Mouse (Mus musculus): ENCODE data around the gene Fbxo28. TPM values are rescaled to one million over a fixed set of nuclear protein-coding genes. Genes with fewer than 3 reads are reported as not detected.

Fbxo28 gene
- polyA plus RNA-seq, 1 experiment = 29.7 TPM

DNA sequence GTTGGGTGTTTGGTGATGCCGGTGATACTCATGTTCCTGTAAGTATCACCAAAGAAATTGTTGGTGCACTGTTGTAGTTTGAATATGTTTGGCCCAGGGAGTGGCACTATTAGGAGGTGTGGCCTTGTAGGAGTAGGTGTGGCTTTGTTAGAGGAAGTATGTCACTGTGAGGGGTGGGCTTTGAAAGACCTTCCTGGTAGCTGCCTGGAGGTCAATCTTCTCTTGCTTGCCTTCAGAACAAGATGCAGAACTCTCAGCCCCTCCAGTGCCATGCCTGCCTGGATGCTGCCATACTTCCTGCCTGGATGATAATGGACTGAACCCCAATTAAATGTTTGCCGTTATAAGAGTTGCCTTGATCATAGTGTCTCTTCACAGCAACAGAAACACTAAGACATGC, 56.6 kb downstream of the Fbxo28 start:
- TF ChIP-seq POLR2A (IDR thresholded peaks at IDR 0.05; ENCODE audit: borderline replicate concordance, extremely low read depth, insufficient read depth, insufficient read length, poor library complexity, severe bottlenecking) (no peak), CTCF (IDR thresholded peaks at IDR 0.05; ENCODE audit: borderline replicate concordance, extremely low read depth, insufficient read depth, insufficient read length) (no peak)
- no peak for DNase-seq (ENCODE audit: low read depth)

DNA sequence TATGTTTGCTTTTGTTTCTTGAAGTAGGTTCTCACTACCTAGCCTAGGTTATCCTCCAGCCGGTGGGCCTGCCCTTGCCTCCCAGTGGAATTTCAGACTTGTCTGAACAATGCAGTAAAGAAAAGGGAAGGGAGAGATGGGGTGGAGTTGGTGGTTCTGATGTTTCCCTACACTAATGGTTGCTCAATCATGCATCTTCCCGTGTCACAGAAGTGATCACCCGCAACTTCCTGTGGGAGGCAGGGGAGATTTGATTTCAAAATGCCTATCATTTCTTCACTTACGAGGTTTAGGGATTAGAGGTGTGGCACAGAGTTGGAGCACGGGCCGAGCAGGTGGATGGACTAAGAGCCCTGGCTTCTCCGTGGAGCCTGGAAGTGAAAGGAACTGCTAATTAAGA, 58.2 kb downstream of the Fbxo28 start:
- TF ChIP-seq POLR2A (IDR thresholded peaks at IDR 0.05; ENCODE audit: borderline replicate concordance, extremely low read depth, insufficient read depth, insufficient read length, poor library complexity, severe bottlenecking) (no peak), CTCF (IDR thresholded peaks at IDR 0.05; ENCODE audit: borderline replicate concordance, extremely low read depth, insufficient read depth, insufficient read length) (no peak)
- DNase-seq (ENCODE audit: low read depth) = no peak

DNA sequence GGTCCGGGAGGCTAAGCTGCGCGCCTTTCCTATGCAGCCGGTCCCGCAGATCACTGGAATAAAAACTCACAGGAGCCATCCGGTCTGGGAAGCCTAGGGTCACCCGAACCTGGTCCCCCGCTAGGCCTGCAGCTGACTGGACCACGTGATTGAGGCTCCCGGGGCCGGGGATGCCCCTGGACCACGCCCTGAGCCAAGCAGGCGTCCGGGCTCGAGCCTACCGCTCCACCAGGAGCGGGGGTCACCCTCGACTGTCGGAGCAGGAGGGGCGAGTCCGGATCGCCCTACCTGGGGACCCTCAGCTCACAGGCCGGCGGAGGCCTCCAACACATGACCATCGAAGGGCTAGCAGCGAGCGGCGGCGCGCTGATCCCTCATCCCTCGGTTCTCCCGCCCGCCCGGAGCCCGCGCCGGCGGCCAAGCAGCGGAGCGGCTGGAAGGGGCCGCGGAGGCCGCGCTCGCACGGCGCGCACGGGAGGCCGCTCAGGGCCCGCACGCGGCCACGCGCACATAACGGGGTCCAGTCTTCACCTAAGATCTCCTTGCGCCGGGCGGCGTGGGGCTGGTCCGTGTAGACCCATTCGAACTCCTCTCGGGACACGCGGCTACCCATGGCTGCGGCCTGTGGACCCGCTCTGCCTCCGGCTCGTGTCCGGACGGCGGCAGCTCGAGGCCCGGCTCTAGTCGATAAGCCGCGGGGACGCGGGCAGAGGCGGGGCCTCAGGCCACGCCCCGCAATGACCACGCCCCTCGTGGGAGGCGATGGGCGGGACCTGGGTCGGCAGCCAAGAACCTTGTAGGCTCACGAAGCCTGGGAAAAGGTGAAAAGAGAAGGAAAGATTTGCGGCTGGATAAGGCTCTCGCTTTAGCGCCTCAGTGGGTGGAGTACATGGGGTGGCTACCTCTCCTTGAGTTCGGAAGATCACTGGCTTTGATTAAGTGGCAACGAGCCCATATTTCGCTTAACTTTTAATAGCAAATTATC, 59.0 kb downstream of the Fbxo28 start, which contains the start of gene Degs1:
Gene Degs1, minus strand, starts transcription at position 714 of the 985 bp plus-strand sequence.
- peak; percentile 96 for DNase-seq (ENCODE audit: low read depth)
- no peak for TF ChIP-seq CTCF (IDR thresholded peaks at IDR 0.05; ENCODE audit: borderline replicate concordance, extremely low read depth, insufficient read depth, insufficient read length)
- peak; percentile 87 for TF ChIP-seq POLR2A (IDR thresholded peaks at IDR 0.05; ENCODE audit: borderline replicate concordance, extremely low read depth, insufficient read depth, insufficient read length, poor library complexity, severe bottlenecking)

DNA sequence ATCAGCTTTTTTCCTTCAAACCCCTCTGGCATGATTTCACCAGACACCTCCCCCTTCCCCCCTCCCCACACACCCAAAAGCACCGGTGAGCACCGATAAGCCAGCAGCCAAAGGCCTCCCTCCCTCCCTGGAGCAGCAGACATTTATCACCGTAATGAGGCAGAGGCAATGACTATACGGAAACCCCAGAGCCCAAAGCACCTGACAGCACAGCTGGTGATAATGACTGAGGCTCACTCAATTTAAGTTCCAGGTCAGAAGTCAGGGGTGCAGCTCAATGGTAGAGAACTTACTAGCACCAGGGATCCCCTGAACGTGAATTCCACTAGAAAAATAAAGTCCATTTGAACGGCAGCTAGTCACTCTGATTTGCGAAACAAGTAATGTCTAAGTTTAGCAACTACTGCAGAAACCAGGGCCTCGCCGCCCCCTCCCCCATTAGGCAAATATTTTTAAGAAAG, 60.1 kb downstream of the Fbxo28 start:
- TF ChIP-seq POLR2A (IDR thresholded peaks at IDR 0.05; ENCODE audit: borderline replicate concordance, extremely low read depth, insufficient read depth, insufficient read length, poor library complexity, severe bottlenecking) (no peak), CTCF (IDR thresholded peaks at IDR 0.05; ENCODE audit: borderline replicate concordance, extremely low read depth, insufficient read depth, insufficient read length) (no peak)
- DNase-seq (ENCODE audit: low read depth) = peak; percentile 24

DNA sequence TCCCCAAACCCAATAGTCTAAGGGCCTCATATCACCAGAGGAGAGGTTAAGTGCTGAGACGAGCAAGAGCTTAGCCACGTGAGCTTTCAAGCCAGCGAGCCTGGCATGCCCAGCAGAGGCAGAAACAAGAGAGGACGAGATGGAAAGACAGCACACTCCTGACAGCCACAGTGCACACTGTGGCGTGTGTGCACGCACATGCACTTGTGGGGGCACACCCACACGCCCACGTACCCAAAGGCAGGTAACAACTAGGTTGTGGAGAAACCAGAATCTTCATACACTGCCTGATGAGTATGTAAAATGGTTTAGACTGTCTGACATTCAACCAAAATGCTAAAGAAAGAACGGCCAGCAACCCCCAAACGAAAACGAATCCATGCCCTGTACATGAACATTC, 60.9 kb downstream of the Fbxo28 start:
- TF ChIP-seq CTCF (IDR thresholded peaks at IDR 0.05; ENCODE audit: borderline replicate concordance, extremely low read depth, insufficient read depth, insufficient read length) (no peak), POLR2A (IDR thresholded peaks at IDR 0.05; ENCODE audit: borderline replicate concordance, extremely low read depth, insufficient read depth, insufficient read length, poor library complexity, severe bottlenecking) (no peak)
- DNase-seq (ENCODE audit: low read depth) = no peak

DNA sequence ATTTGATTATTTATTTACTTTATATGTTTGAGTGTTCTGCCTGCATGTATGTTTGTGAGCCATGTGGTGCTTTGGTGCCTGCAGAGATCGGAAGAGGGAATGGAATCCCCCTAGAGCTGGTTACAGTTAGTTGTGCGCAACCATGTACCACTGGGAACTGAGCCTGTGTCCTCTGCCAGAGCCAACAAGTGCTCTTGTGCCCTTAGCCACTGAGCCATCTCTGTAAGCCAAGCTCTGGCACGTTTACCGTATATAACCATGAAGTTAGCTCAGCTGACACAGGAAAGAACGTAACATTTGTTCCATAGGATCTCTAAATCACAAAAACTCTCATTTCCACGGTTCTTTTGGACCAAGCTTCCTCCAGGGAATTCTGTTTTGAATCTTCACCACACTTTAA, 61.4 kb downstream of the Fbxo28 start:
- TF ChIP-seq CTCF (IDR thresholded peaks at IDR 0.05; ENCODE audit: borderline replicate concordance, extremely low read depth, insufficient read depth, insufficient read length) = no peak
- no peak for TF ChIP-seq POLR2A (IDR thresholded peaks at IDR 0.05; ENCODE audit: borderline replicate concordance, extremely low read depth, insufficient read depth, insufficient read length, poor library complexity, severe bottlenecking)
- no peak for DNase-seq (ENCODE audit: low read depth)

DNA sequence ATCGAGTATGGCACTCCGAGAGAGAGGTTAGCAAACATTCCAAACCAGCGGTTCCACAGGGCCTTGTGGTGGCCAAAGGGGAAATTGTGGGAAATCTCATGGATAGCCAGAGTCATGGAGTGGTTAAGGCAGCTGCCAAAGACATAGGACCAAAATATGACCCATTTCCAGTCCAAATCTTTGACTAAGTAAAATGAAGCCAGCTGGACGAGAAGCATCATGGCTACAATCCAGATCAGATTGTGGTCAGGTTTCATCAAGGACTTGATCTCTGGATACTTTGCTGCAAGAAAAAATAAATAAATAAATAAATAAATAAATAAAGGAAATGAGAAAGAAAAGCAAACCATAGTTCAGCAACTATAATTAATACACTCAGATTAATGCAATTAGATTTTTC, 62.0 kb downstream of the Fbxo28 start:
- no peak for DNase-seq (ENCODE audit: low read depth)
- TF ChIP-seq POLR2A (IDR thresholded peaks at IDR 0.05; ENCODE audit: borderline replicate concordance, extremely low read depth, insufficient read depth, insufficient read length, poor library complexity, severe bottlenecking) (no peak), CTCF (IDR thresholded peaks at IDR 0.05; ENCODE audit: borderline replicate concordance, extremely low read depth, insufficient read depth, insufficient read length) (no peak)

DNA sequence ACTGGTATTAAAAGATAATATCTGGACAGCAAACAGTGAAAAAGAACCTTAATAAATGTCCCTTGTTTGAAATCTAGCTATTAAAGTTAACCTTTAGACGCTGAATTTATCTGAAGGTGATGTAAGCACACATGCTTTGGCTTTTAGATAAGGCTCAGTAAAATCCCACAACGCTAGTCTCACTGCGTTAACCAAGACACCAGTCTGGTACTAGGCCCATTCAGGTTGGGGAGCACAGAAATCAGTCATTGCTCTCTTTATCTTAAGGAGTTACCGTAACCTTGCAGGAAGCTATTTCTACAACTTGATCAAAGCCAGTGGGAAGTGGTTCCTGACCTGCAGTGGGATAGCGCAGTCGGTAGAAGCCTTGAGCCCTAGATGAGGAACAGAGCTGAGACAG, 66.3 kb downstream of the Fbxo28 start:
- TF ChIP-seq CTCF (IDR thresholded peaks at IDR 0.05; ENCODE audit: borderline replicate concordance, extremely low read depth, insufficient read depth, insufficient read length) (no peak), POLR2A (IDR thresholded peaks at IDR 0.05; ENCODE audit: borderline replicate concordance, extremely low read depth, insufficient read depth, insufficient read length, poor library complexity, severe bottlenecking) (no peak)
- no peak for DNase-seq (ENCODE audit: low read depth)

DNA sequence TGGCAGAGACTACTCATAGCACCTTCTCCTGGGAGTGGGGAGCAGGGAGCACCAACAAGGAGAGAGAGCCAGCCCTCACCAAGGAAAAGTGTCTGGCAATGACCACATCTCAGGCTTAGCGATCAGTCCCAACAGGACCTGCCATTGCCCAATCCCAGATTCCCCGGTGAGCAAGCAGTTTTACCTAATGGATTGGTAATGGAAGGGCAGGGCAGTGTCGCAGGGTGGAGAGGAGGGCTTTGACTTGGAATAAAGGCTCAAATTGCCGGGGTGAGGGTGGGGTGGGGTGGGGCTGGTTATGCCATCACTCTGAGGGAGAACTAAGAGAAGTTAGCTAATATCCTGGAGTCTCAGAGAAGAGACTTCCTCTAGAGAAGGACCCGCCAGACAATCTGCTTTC, 69.8 kb downstream of the Fbxo28 start:
- TF ChIP-seq CTCF (IDR thresholded peaks at IDR 0.05; ENCODE audit: borderline replicate concordance, extremely low read depth, insufficient read depth, insufficient read length) (no peak), POLR2A (IDR thresholded peaks at IDR 0.05; ENCODE audit: borderline replicate concordance, extremely low read depth, insufficient read depth, insufficient read length, poor library complexity, severe bottlenecking) (no peak)
- no peak for DNase-seq (ENCODE audit: low read depth)

DNA sequence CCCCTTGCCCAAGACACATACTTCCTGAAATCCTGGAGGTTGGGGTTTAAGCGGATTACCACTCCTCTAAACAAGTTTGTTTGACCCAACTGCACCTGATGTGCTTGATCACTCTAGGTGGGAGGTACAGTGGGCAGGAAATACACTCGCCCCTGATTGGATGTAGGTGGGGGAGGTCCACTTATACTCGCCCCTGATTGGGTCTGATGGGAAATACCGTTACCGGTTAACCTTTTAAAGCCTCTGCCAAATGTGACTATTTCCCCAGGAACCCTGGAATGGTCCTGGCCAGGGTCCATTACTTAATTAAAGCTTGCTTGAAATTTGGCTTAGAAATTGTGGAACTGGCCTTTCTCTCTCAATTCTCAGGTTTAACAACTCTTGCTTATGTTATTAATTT, 70.3 kb downstream of the Fbxo28 start:
- no peak for DNase-seq (ENCODE audit: low read depth)
- TF ChIP-seq CTCF (IDR thresholded peaks at IDR 0.05; ENCODE audit: borderline replicate concordance, extremely low read depth, insufficient read depth, insufficient read length) (no peak), POLR2A (IDR thresholded peaks at IDR 0.05; ENCODE audit: borderline replicate concordance, extremely low read depth, insufficient read depth, insufficient read length, poor library complexity, severe bottlenecking) (no peak)

DNA sequence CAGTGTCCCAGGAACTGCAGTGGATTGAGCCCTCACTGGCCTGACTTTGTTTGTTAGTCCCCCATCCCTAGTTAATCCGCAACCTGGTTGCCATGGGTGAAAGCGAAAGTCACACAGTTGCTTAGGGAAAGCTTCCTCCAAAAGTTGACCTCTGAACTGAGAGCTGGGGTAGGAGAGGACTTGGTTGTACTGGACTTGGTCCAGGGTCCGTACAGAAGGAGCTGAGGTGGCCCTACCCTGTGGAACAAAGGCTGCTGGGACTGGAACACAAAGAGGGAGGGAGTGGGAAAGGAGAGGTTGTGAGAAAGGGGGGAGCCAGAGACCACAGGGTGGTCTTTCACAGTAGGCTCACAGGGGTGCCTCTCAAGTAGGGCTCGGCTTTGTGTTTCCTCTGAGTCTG, 73.1 kb downstream of the Fbxo28 start:
- TF ChIP-seq CTCF (IDR thresholded peaks at IDR 0.05; ENCODE audit: borderline replicate concordance, extremely low read depth, insufficient read depth, insufficient read length) (no peak), POLR2A (IDR thresholded peaks at IDR 0.05; ENCODE audit: borderline replicate concordance, extremely low read depth, insufficient read depth, insufficient read length, poor library complexity, severe bottlenecking) (no peak)
- DNase-seq (ENCODE audit: low read depth) = peak; percentile 42

Measured in brain, embryonic 14.5 days (tissue).